ENCODE assay signal across 11 mouse cellular contexts in the genomic region with DNA sequence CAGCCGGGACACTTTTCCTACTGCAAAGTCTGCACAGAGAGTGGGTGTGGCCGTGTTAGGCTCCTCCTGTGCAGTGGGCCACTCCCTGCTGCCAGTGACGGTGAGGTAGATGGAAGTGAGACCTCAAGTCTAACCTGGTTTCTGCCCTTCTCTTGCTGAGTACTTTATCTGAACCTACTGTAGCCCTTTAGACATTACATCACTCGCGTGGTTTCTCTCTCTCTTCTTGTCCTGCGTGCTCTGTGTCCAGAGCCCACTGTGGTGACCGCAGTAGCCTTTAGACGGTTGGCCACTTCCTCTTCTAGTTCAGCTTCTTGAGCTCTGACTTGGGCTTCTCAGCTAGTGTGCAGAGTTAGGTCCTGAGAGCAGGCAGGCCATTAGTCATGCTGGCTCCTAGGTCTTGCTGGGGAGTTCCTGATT. TPM values are rescaled to one million over a fixed set of nuclear protein-coding genes. Genes with fewer than 3 reads are reported as not detected.
DNase-seq lines count a peak whose midpoint lies in the region; ATAC-seq and TF ChIP-seq lines count a peak whose summit lies in the region.
"Had no signal": no experiment of that assay in that cellular context is flagged by ENCODE, and none has a peak within 500 bp of the region (broad histone marks: within the 10 kb centered on the region; RNA-seq: fewer than 3 reads in every experiment).

No protein-coding gene starts in this region.

- WGBS in kidney, postnatal 0 days: 72% methylated on average over 8 of the region's 8 CpGs
- 63% methylated on average over 8 of the region's 8 CpGs for WGBS in intestine, postnatal 0 days

- peaks cover 16% of the 10 kb centered on the region for H3K4me1 ChIP-seq in kidney, postnatal 0 days (replicated peaks; ENCODE audit: insufficient read depth, low read length)
- 0 out of 2 replicates have a peak, but pooled peaks cover 2% of the 10 kb centered on the region for H3K4me1 ChIP-seq in intestine, postnatal 0 days (replicated peaks; ENCODE audit: control insufficient read depth, insufficient read depth, low read length)

- H3K4me2 ChIP-seq in kidney, postnatal 0 days (ENCODE audit: low read length): no peak overlapping the region
- no peak overlapping the region for H3K4me2 ChIP-seq in intestine, postnatal 0 days (replicated peaks; ENCODE audit: low read depth)

- no peaks in the 10 kb centered on the region for H3K36me3 ChIP-seq in kidney, postnatal 0 days (ENCODE audit: insufficient read depth, low read length)
- H3K36me3 ChIP-seq in intestine, postnatal 0 days (ENCODE audit: control insufficient read depth, insufficient read depth): peaks cover 4% of the 10 kb centered on the region; the same call in 1 of the 2 replicates

- DNase-seq in kidney, postnatal 0 days (ENCODE audit: low spot score): no peak
- DNase-seq in kidney, adult 9 months: no peak
- DNase-seq in ZHBTc4 (ENCODE audit: low read depth, low spot score): peak; percentile 50
- DNase-seq in cerebellum, postnatal 25 days: no peak
- no peak for DNase-seq in kidney, postnatal 14 days
- DNase-seq in right cerebral cortex, postnatal 36 days (ENCODE audit: low spot score in 2 of 2): no peak
- DNase-seq: adrenal gland, postnatal 10 days; forebrain, postnatal 0 days; heart, postnatal 14 days had no signal

- ATAC-seq in kidney, postnatal 0 days (replicated peaks; ENCODE audit: low FRiP score, low read depth): no peak
- ATAC-seq in intestine, postnatal 0 days: peak; percentile 60
- peak; percentile 92 for ATAC-seq in monocyte, adult 5-6 weeks (replicated peaks; ENCODE audit: insufficient number of reproducible peaks, low FRiP score, low TSS enrichment, poor library complexity, severe bottlenecking)
- ATAC-seq: forebrain, postnatal 0 days had no signal

- TF ChIP-seq CTCF in kidney, postnatal 0 days (IDR thresholded peaks at IDR 0.05; ENCODE audit: low read depth): no peak
- no peak for TF ChIP-seq CTCF in intestine, postnatal 0 days (IDR thresholded peaks at IDR 0.05; ENCODE audit: low read depth)

- H3K27me3 ChIP-seq in kidney, postnatal 0 days (ENCODE audit: insufficient read depth, low read length): no peaks in the 10 kb centered on the region
- no peaks in the 10 kb centered on the region for H3K27me3 ChIP-seq in intestine, postnatal 0 days (replicated peaks; ENCODE audit: control insufficient read depth, insufficient read depth, low read length)

- no peak overlapping the region for H3K9ac ChIP-seq in kidney, postnatal 0 days (ENCODE audit: low read depth, low read length)
- no peak overlapping the region for H3K9ac ChIP-seq in intestine, postnatal 0 days (ENCODE audit: low read depth, low read length)
- H3K9ac ChIP-seq: forebrain, postnatal 0 days had no signal

- no peaks in the 10 kb centered on the region for H3K9me3 ChIP-seq in kidney, postnatal 0 days (replicated peaks; ENCODE audit: low read length)
- H3K9me3 ChIP-seq in intestine, postnatal 0 days (ENCODE audit: control insufficient read depth): no peaks in the 10 kb centered on the region

- no peak overlapping the region for H3K4me3 ChIP-seq in kidney, postnatal 0 days (replicated peaks; ENCODE audit: low read depth, low read length)
- H3K4me3 ChIP-seq in intestine, postnatal 0 days (ENCODE audit: low read depth, low read length): no peak overlapping the region

- peak overlapping the region; percentile 39; the same call in 1 of the 2 replicates for H3K27ac ChIP-seq in kidney, postnatal 0 days
- H3K27ac ChIP-seq in intestine, postnatal 0 days (ENCODE audit: low read depth, low read length): peak overlapping the region; percentile 50; the same call in 1 of the 2 replicates

RNA-seq across cellular contexts. Expression of gene Ccdc12, which starts 20.2 kb away (rescaled TPM):
- polyA plus RNA-seq in kidney, postnatal 0 days (2015; fragmentation: Nextera tagmentation; extraction: Ambion mirVana): 153 and 154 TPM in 2 replicates
- 122 and 124 TPM in 2 replicates for polyA plus RNA-seq in intestine, postnatal 0 days (2015; fragmentation: Nextera tagmentation; extraction: Ambion mirVana)
- 162 to 274 TPM (median 251 TPM) in 3 replicates for total RNA-seq in monocyte, adult 5-6 weeks (2017)

RNA-seq across cellular contexts. Expression of gene Nbeal2, which starts 22.5 kb away (rescaled TPM):
- polyA plus RNA-seq in kidney, postnatal 0 days (2015; fragmentation: Nextera tagmentation; extraction: Ambion mirVana): 2.9 and 3.9 TPM in 2 replicates
- polyA plus RNA-seq in intestine, postnatal 0 days (2015; fragmentation: Nextera tagmentation; extraction: Ambion mirVana): 1.0 and 1.3 TPM in 2 replicates
- 63.7 to 114 TPM (median 92.9 TPM) in 3 replicates for total RNA-seq in monocyte, adult 5-6 weeks (2017)

RNA-seq across cellular contexts. Expression of gene Nradd, which starts 52.2 kb away (rescaled TPM):
- polyA plus RNA-seq in kidney, postnatal 0 days (2015; fragmentation: Nextera tagmentation; extraction: Ambion mirVana): 42.3 and 45.7 TPM in 2 replicates
- 39.4 and 41.8 TPM in 2 replicates for polyA plus RNA-seq in intestine, postnatal 0 days (2015; fragmentation: Nextera tagmentation; extraction: Ambion mirVana)
- 5.9 to 10.5 TPM (median 9.9 TPM) in 3 replicates for total RNA-seq in monocyte, adult 5-6 weeks (2017)
